Mouse (Mus musculus) cortical plate, adult 2 months (tissue): ENCODE results near the gene Speg. TPM values are rescaled to one million over a fixed set of nuclear protein-coding genes. Genes with fewer than 3 reads are reported as not detected.

Source experiments
- H3K27ac ChIP-seq: fragments of 200-500 bp; 2 replicates; pipeline ENCODE4 v1.5.1; 2012; ENCODE audit warnings: low read length, control low read depth, inconsistent platforms; ENCODE audit not compliant: insufficient read depth
- H3K4me1 ChIP-seq: fragments of 200-500 bp; 2 replicates; pipeline ENCODE4 v1.6.1; 2011; ENCODE audit warnings: low read length; ENCODE audit not compliant: control insufficient read depth, insufficient read depth
- H3K4me3 ChIP-seq: fragments of 200-500 bp; 2 replicates; pipeline ENCODE4 v1.5.1; 2011; ENCODE audit warnings: mild to moderate bottlenecking, low read length, control low read depth; ENCODE audit not compliant: insufficient read depth
- CTCF ChIP-seq: fragments of 200-500 bp; IDR thresholded peaks from 2 replicates; pipeline ENCODE4 v1.5.1; 2011; ENCODE audit warnings: mild to moderate bottlenecking, control low read depth, low read length; ENCODE audit not compliant: insufficient read depth; ENCODE audit errors: extremely low read depth
- POLR2A ChIP-seq: fragments of 200-500 bp; IDR thresholded peaks from 2 replicates; pipeline ENCODE4 v1.6.1; 2011; ENCODE audit warnings: mild to moderate bottlenecking, low read length, control low read depth; ENCODE audit not compliant: insufficient read depth; ENCODE audit errors: extremely low read depth
- polyA plus RNA-seq: library from polyadenylated mRNA; depleted of rRNA; stranded (reverse); fragments of >200 nt; gene quantifications from 2 replicates; pipeline ENCODE4 v1.2.3, GENCODE M21; 2012

Gene Speg
- polyA plus RNA-seq, 1 experiment = 164 TPM

- H3K4me1 ChIP-seq = peaks cover 10% of the 10 kb centered on the region
- no peak overlapping the region for H3K4me3 ChIP-seq
- TF ChIP-seq POLR2A (no peak), CTCF (no peak)
- H3K27ac ChIP-seq = no peak overlapping the region
Measured at GRCm38 (mm10) chr1:75361750-75362149, 13.3 kb upstream of the Speg start.

- peaks cover under 1% of the 10 kb centered on the region for H3K4me1 ChIP-seq
- H3K4me3 ChIP-seq = no peak overlapping the region
- no peak for TF ChIP-seq POLR2A
- TF ChIP-seq CTCF = no peak
- H3K27ac ChIP-seq = no peak overlapping the region
Measured at GRCm38 (mm10) chr1:75363868-75364267, 11.2 kb upstream of the Speg start.

DNA sequence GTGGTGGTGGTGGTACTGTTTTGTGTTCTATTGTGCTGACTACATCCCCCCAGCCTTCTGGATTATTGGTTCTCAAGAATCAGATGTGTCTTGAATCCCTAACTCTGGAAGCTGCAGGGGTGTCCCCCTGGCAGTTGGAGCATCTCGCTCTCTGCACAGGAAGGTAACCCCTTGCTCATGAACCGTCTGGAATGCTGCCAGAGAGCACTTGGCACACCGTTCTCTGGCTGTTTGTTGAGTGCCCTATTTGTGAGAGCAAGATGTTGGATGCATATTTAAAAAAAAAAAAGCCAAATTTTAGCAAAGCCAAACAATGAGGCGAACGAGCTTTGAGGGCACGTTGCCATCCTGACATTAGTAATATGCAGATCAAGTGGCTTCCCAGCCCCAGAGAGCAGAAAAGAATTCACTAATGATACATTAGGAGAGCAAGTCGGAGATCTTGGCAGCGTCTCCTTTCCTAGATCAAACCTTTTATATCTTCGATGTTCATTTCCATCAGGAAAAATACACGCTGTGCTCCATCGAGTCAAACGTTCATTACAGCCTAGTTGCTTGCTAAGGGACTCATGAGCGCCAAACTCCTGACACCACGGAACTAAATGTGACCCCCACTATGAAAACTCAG is 9.5 kb upstream of the Speg start:
- TF ChIP-seq POLR2A = no peak
- TF ChIP-seq CTCF = no peak
- no peak overlapping the region for H3K27ac ChIP-seq
- H3K4me1 ChIP-seq = no peaks in the 10 kb centered on the region
- no peak overlapping the region for H3K4me3 ChIP-seq

DNA sequence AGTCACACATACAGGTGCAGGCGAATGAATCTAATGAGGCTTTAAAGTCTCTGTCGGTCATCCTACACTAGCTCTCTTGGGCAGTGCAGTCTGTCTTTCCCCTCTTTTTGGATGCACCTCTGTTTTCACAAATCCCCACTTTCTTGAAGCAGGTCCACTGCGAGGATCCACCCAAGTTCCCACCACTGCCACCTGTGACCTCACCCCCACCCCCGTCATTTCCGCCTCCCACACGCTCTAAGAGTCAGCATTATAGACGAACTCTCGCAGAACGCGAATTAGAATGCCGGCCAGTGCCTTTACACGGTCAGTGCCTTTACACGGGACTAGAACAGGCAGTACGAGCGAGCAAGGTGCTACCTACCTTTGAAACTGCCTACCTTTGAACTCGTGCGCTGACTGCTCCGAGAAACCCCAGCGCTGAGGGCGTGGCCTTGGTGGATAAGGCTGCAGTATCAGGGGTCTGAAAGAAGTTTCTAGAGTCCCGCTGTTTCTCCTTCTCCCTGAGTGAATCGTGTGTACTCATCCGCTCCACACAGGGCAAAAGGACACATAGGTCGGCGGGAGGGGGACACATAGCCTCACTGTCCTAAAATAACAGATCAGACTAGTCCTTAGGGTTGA is 5.6 kb upstream of the Speg start:
- H3K4me1 ChIP-seq = no peaks in the 10 kb centered on the region
- TF ChIP-seq CTCF (no peak), POLR2A (no peak)
- H3K4me3 ChIP-seq = no peak overlapping the region
- H3K27ac ChIP-seq = no peak overlapping the region

DNA sequence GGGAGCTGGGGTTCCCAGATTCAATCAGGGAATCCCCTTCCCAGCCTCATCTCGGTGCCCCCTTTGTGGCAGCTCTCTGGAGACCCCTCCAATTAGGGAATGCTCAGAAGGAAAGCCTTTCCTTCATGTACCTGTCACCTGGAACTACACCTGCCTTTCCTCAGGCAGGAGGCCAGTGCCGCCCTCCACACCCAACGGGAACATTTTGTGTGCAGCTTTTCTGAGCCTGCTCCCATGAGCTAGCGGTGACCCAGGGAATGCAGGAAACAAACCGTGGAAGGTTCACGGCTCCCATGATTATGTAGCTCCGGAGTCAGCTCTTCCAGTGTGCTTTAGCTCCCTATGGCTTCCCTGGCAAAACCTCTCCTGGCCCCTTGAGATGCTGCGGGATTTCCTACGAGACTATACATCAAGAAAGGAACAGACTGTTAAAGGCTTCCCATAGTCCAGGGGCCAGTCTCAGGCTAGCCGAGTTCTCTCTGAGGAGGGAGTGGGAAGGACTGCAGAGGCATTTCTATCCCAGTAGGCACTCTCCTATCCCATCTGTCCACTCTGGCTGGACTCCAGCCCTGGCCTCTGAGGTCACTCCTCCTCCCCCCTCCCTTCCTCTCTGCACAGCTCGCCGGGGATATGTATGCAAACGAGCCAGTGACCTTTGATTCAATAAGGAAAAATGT is 5.0 kb upstream of the Speg start:
- TF ChIP-seq CTCF = no peak
- no peak for TF ChIP-seq POLR2A
- Histone ChIP-seq H3K27ac (no peak overlapping the region), H3K4me1 (no peaks in the 10 kb centered on the region), H3K4me3 (no peak overlapping the region)

GRCm38 (mm10) chr1:75371317-75372095 is 3.6 kb upstream of the Speg start:
- Histone ChIP-seq H3K27ac (no peak overlapping the region), H3K4me1 (no peaks in the 10 kb centered on the region), H3K4me3 (no peak overlapping the region)
- no peak for TF ChIP-seq POLR2A
- peak; percentile 39 for TF ChIP-seq CTCF

DNA sequence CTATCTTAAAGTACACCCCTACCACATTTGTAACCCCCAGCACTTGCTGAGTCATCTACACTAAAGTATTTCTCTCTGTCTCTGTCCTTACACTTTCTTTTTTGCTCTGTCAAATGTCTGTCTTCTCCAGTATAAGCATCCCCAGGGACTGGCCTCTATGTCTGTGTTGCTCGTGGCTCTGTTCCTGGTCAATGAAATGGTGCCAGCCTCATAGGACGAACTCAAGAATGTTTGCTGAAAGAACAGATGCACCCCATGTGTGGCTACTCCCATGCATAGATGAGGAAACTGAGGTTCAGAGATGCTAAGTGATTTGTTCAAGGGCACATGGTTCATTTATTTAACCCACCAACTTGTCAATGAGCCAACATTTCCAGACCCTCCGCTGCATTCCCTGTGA is 2.6 kb upstream of the Speg start:
- Histone ChIP-seq H3K27ac (no peak overlapping the region), H3K4me3 (no peak overlapping the region), H3K4me1 (no peaks in the 10 kb centered on the region)
- TF ChIP-seq CTCF (no peak), POLR2A (no peak)

GRCm38 (mm10) chr1:75373276-75373675 is 1.8 kb upstream of the Speg start:
- no peak overlapping the region for H3K4me3 ChIP-seq
- TF ChIP-seq CTCF = no peak
- TF ChIP-seq POLR2A = no peak
- no peak overlapping the region for H3K27ac ChIP-seq
- no peaks in the 10 kb centered on the region for H3K4me1 ChIP-seq

DNA sequence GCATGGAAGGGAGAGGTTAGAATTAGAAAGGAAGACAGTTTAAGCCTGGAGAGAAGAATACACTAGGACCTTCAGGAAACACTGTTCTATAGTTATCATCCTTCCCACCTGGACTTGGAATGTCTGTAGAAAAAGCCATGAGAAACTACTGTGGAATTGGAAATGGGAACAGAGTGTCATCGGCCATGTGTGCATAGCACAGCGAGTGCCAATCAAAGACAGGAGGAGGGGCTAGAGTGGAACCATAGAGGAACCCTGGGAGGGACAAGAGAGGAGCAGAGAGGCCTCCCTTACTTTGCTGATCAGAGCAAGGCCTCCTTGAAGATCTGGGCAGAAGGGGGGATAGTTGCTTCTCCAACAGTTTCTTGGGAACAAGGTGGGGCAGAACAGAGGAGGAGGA is 4.1 kb downstream of the Speg start:
- Histone ChIP-seq H3K4me1 (0 out of 2 replicates have a peak, but pooled peaks cover 1% of the 10 kb centered on the region), H3K4me3 (no peak overlapping the region), H3K27ac (no peak overlapping the region)
- no peak for TF ChIP-seq POLR2A
- TF ChIP-seq CTCF = no peak

GRCm38 (mm10) chr1:75379931-75380330 is 4.8 kb downstream of the Speg start:
- Histone ChIP-seq H3K27ac (no peak overlapping the region), H3K4me1 (0 out of 2 replicates have a peak, but pooled peaks cover 1% of the 10 kb centered on the region), H3K4me3 (no peak overlapping the region)
- TF ChIP-seq POLR2A = no peak
- no peak for TF ChIP-seq CTCF
